Mouse (Mus musculus) forebrain, embryonic 12.5 days (tissue): ENCODE results near the gene Smox. TPM values are rescaled to one million over a fixed set of nuclear protein-coding genes. Genes with fewer than 3 reads are reported as not detected.

Source experiments
- polyA plus RNA-seq: library from polyadenylated mRNA; unstranded; fragments of >200 nt; fragmentation: Nextera tagmentation; extraction: Ambion mirVana; gene quantifications from 2 replicates; pipeline ENCODE4 v1.2.1, GENCODE M21; 2016

The Smox gene
- polyA plus RNA-seq, 1 experiment from 2014 or later, result 49.5 TPM

Other genes with a start within 250 kb of the Smox start
- gene Pank2, start 229.0 kb upstream of the Smox start, polyA plus RNA-seq, result 58.5 and 70.4 TPM in 2 replicates
- 14.4 and 17.4 TPM in 2 replicates for gene Rnf24, start 138.6 kb upstream of the Smox start, polyA plus RNA-seq
- gene Adra1d, start 70.8 kb downstream of the Smox start, polyA plus RNA-seq, result not detected in 2 replicates